ENCODE assay signal across 20 mouse cellular contexts in genomic region chr7:143357831-143358230, GRCm38 (mm10).
A peak's percentile ranks its signal among the peaks of the same experiment; 100 is the strongest.
DNase-seq lines count a peak whose midpoint lies in the region; ATAC-seq lines count a peak whose summit lies in the region.
"Had no signal": no experiment of that assay in that cellular context is flagged by ENCODE, and none has a peak within 500 bp of the region (broad histone marks: within the 10 kb centered on the region; RNA-seq: fewer than 3 reads in every experiment).

No protein-coding gene starts in this region.

- H3K27ac ChIP-seq in heart, embryonic 11.5 days (ENCODE audit: low read depth, low read length) = peak overlapping the region; percentile 58
- H3K27ac ChIP-seq in intestine, embryonic 15.5 days = 0 out of 2 replicates have a peak overlapping the region, but pooled peaks have one; percentile 20
- no peak overlapping the region for H3K27ac ChIP-seq in intestine, embryonic 16.5 days (ENCODE audit: low read length)
- peak overlapping the region; percentile 52 for H3K27ac ChIP-seq in heart, embryonic 16.5 days (ENCODE audit: low read length)
- peak overlapping the region; percentile 39; the same call in 1 of the 2 replicates for H3K27ac ChIP-seq in limb, embryonic 10.5 days
- H3K27ac ChIP-seq: forebrain, embryonic 10.5 days had no signal

- H3K4me1 ChIP-seq in heart, embryonic 11.5 days (ENCODE audit: control insufficient read depth, insufficient read depth, low read length) = peaks cover 32% of the 10 kb centered on the region
- H3K4me1 ChIP-seq in intestine, embryonic 15.5 days (replicated peaks) = no peaks in the 10 kb centered on the region
- peaks cover 22% of the 10 kb centered on the region; the same call in 1 of the 2 replicates for H3K4me1 ChIP-seq in intestine, embryonic 16.5 days (ENCODE audit: control insufficient read depth, insufficient read depth, low read length)
- H3K4me1 ChIP-seq in heart, embryonic 16.5 days (ENCODE audit: control insufficient read depth, insufficient read depth, low read length) = peaks cover 35% of the 10 kb centered on the region
- H3K4me1 ChIP-seq in limb, embryonic 10.5 days = peaks cover 10% of the 10 kb centered on the region; the same call in 1 of the 2 replicates

- H3K27me3 ChIP-seq in heart, embryonic 11.5 days (ENCODE audit: control insufficient read depth, insufficient read depth, low read length) = no peaks in the 10 kb centered on the region
- H3K27me3 ChIP-seq in intestine, embryonic 15.5 days (replicated peaks) = no peaks in the 10 kb centered on the region
- H3K27me3 ChIP-seq in intestine, embryonic 16.5 days (replicated peaks; ENCODE audit: control insufficient read depth, insufficient read depth, low read length) = no peaks in the 10 kb centered on the region
- H3K27me3 ChIP-seq in heart, embryonic 16.5 days (ENCODE audit: control insufficient read depth, insufficient read depth, low read length) = no peaks in the 10 kb centered on the region
- H3K27me3 ChIP-seq in limb, embryonic 10.5 days (ENCODE audit: low read depth, poor library complexity, severe bottlenecking) = no peaks in the 10 kb centered on the region
- H3K27me3 ChIP-seq: Patski had no signal

- DNase-seq in heart, adult 8-10 months (ENCODE audit: low spot score) = no peak
- DNase-seq in limb, embryonic 10.5 days (ENCODE audit: low spot score) = no peak
- DNase-seq in embryo, embryonic 9.5 days (ENCODE audit: extremely low spot score) = no peak
- DNase-seq: B cell, adult 2 months; cerebellum, adult 11-12 months; cerebellum, postnatal 10 days; gastrocnemius, postnatal 25 days; kidney, adult 8-10 months; kidney, postnatal 10 days; left cerebral cortex, postnatal 4 days; midbrain, embryonic 14.5 days; thymus, postnatal 36 days had no signal

- no peaks in the 10 kb centered on the region for H3K9me3 ChIP-seq in heart, embryonic 11.5 days (replicated peaks; ENCODE audit: control insufficient read depth, low read length)
- no peaks in the 10 kb centered on the region for H3K9me3 ChIP-seq in intestine, embryonic 15.5 days
- H3K9me3 ChIP-seq in intestine, embryonic 16.5 days (ENCODE audit: control insufficient read depth, low read length) = no peaks in the 10 kb centered on the region
- H3K9me3 ChIP-seq in heart, embryonic 16.5 days (replicated peaks; ENCODE audit: control insufficient read depth, low read length) = no peaks in the 10 kb centered on the region
- no peaks in the 10 kb centered on the region for H3K9me3 ChIP-seq in limb, embryonic 10.5 days (replicated peaks)
- H3K9me3 ChIP-seq: forebrain, embryonic 10.5 days; G1E had no signal

- H3K4me2 ChIP-seq in heart, embryonic 11.5 days = no peak overlapping the region
- H3K4me2 ChIP-seq in intestine, embryonic 15.5 days (replicated peaks) = no peak overlapping the region
- no peak overlapping the region for H3K4me2 ChIP-seq in intestine, embryonic 16.5 days (ENCODE audit: low read depth, low read length)
- no peak overlapping the region for H3K4me2 ChIP-seq in heart, embryonic 16.5 days (ENCODE audit: low read depth, low read length)

- 30% methylated on average over 4 of the region's 4 CpGs for WGBS in heart, embryonic 11.5 days (ENCODE audit: insufficient replicate concordance)
- WGBS in intestine, embryonic 15.5 days = 65% methylated on average over 4 of the region's 4 CpGs
- 54% methylated on average over 4 of the region's 4 CpGs for WGBS in intestine, embryonic 16.5 days
- 31% methylated on average over 4 of the region's 4 CpGs for WGBS in heart, embryonic 16.5 days
- WGBS in limb, embryonic 10.5 days = 73% methylated on average over 4 of the region's 4 CpGs

- no peak overlapping the region for H3K9ac ChIP-seq in heart, embryonic 11.5 days (ENCODE audit: low read depth, low read length)
- H3K9ac ChIP-seq in intestine, embryonic 15.5 days = no peak overlapping the region
- H3K9ac ChIP-seq in intestine, embryonic 16.5 days (ENCODE audit: low read depth, low read length) = no peak overlapping the region
- H3K9ac ChIP-seq in heart, embryonic 16.5 days (ENCODE audit: low read length) = peak overlapping the region; percentile 40; the same call in 1 of the 2 replicates

- ATAC-seq in heart, embryonic 11.5 days (replicated peaks; ENCODE audit: insufficient number of reproducible peaks, low FRiP score, low TSS enrichment) = 0 out of 2 replicates have a peak, but pooled peaks have one; percentile 46
- ATAC-seq in intestine, embryonic 15.5 days = no peak
- ATAC-seq in intestine, embryonic 16.5 days = no peak
- ATAC-seq in heart, embryonic 16.5 days (replicated peaks; ENCODE audit: extremely low read depth, insufficient read depth, low FRiP score) = no peak
- ATAC-seq: forebrain, embryonic 16.5 days had no signal

- H3K4me3 ChIP-seq in heart, embryonic 11.5 days (ENCODE audit: low read depth, low read length) = no peak overlapping the region
- H3K4me3 ChIP-seq in intestine, embryonic 15.5 days (replicated peaks) = no peak overlapping the region
- H3K4me3 ChIP-seq in intestine, embryonic 16.5 days (ENCODE audit: low read length) = no peak overlapping the region
- no peak overlapping the region for H3K4me3 ChIP-seq in heart, embryonic 16.5 days (ENCODE audit: low read length)
- H3K4me3 ChIP-seq in limb, embryonic 10.5 days = no peak overlapping the region
- H3K4me3 ChIP-seq: forebrain, embryonic 10.5 days had no signal

- H3K36me3 ChIP-seq in heart, embryonic 11.5 days (ENCODE audit: control insufficient read depth, insufficient read depth, low read length) = no peaks in the 10 kb centered on the region
- H3K36me3 ChIP-seq in intestine, embryonic 15.5 days = no peaks in the 10 kb centered on the region
- no peaks in the 10 kb centered on the region for H3K36me3 ChIP-seq in intestine, embryonic 16.5 days (ENCODE audit: control insufficient read depth, insufficient read depth, low read length)
- H3K36me3 ChIP-seq in heart, embryonic 16.5 days (ENCODE audit: control insufficient read depth, insufficient read depth) = no peaks in the 10 kb centered on the region
- H3K36me3 ChIP-seq in limb, embryonic 10.5 days = no peaks in the 10 kb centered on the region
- H3K36me3 ChIP-seq: forebrain, embryonic 10.5 days; G1E had no signal
